ENCODE assay signal across 19 mouse cellular contexts in the genomic region with DNA sequence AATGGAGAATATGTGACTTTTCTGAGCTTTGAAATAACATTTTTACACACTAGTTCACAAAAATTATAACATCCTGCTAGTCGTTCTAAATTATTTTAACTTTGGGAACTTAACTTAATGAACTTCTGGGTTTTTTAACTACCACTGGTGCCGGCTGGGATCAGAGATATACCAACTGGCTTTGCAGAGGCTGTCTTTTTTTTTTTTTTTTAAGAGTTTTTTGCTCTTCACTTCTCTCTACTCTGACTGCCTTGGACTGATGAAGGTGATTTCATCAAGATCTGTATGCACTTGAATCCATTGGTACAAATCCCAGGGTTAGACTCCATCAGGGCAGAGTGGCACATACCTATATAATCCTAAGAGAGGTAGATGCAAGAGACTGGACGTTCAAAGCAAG.
"Had no signal": no experiment of that assay in that cellular context is flagged by ENCODE, and none has a peak within 500 bp of the region (broad histone marks: within the 10 kb centered on the region; RNA-seq: fewer than 3 reads in every experiment).

No protein-coding gene starts in this region.

- H3K9me3 ChIP-seq: midbrain, embryonic 10.5 days; midbrain, embryonic 12.5 days; neural tube, embryonic 13.5 days; neural tube, embryonic 15.5 days had no signal

- ATAC-seq: midbrain, embryonic 16.5 days had no signal

- H3K27ac ChIP-seq: midbrain, embryonic 10.5 days; midbrain, embryonic 12.5 days; neural tube, embryonic 13.5 days; neural tube, embryonic 15.5 days had no signal

- H3K4me3 ChIP-seq: midbrain, embryonic 10.5 days; midbrain, embryonic 12.5 days; myocyte; neural tube, embryonic 13.5 days; neural tube, embryonic 15.5 days had no signal

- DNase-seq: lung, adult 18-20 months; lung, embryonic 14.5 days; lung, postnatal 10 days; lung, postnatal 4 days; midbrain, embryonic 14.5 days; retina, postnatal 1 day; right cerebral cortex, adult 18-20 months; right cerebral cortex, postnatal 25 days; right cerebral cortex, postnatal 4 days; spleen, adult 18-20 months; thymus, adult 18-20 months; thymus, postnatal 14 days; thymus, postnatal 36 days had no signal

- H3K27me3 ChIP-seq: midbrain, embryonic 12.5 days; neural tube, embryonic 13.5 days; neural tube, embryonic 15.5 days had no signal

- H3K4me1 ChIP-seq: midbrain, embryonic 10.5 days; neural tube, embryonic 15.5 days had no signal

- H3K4me2 ChIP-seq: lung, embryonic 14.5 days; midbrain, embryonic 12.5 days; neural tube, embryonic 13.5 days; neural tube, embryonic 15.5 days had no signal

- H3K9ac ChIP-seq: lung, embryonic 14.5 days; midbrain, embryonic 12.5 days; neural tube, embryonic 13.5 days; neural tube, embryonic 15.5 days had no signal

- H3K36me3 ChIP-seq: midbrain, embryonic 10.5 days; midbrain, embryonic 12.5 days; neural tube, embryonic 13.5 days; neural tube, embryonic 15.5 days had no signal
